Mouse (Mus musculus): ENCODE data around the gene Pex10. TPM values are rescaled to one million over a fixed set of nuclear protein-coding genes. Genes with fewer than 3 reads are reported as not detected.
A peak's percentile ranks its signal among the peaks of the same experiment; 100 is the strongest.
"Not testable (repeated sequence)": the region's sequence is repeated elsewhere in the genome, so short reads cannot be mapped to it uniquely, and the experiment has no call there.

The Pex10 gene
- polyA plus RNA-seq, 1 experiment from 2014 or later: 26.3 TPM

DNA sequence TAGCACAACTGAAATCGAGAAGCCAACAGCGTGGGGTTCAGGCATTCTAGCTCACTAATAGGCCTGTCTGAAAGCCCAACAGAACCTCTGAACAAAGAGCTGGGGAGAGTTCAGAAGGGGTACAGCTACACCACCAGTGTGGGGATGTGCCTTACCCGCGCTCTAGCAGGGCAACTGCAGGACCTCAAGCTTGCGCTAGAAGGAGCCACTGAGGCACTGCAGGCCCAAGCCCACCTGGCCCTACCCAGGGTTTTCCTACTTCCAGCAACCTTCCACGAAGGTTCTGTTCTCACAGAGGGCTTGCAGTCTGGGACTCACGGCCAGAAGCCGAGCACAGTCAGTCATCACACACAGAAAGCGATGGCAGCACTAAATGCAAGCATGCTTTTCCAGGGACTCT, 8.3 kb downstream of the Pex10 start:
- WGBS: 94% methylated on average over 9 of the region's 9 CpGs
- Histone ChIP-seq H3K27me3 (ENCODE audit: insufficient read depth, low read length) (no peaks in the 10 kb centered on the region), H3K9ac (replicated peaks; ENCODE audit: low read length) (no peak overlapping the region), H3K4me2 (replicated peaks; ENCODE audit: low read depth, low read length) (no peak overlapping the region), H3K36me3 (ENCODE audit: insufficient read depth, low read length) (peaks cover 77% of the 10 kb centered on the region), H3K9me3 (ENCODE audit: low read length) (no peaks in the 10 kb centered on the region), H3K4me1 (ENCODE audit: insufficient read depth, low read length) (no peaks in the 10 kb centered on the region), H3K4me3 (ENCODE audit: low read length) (no peak overlapping the region), H3K27ac (ENCODE audit: low read length) (no peak overlapping the region)
- ATAC-seq (ENCODE audit: low FRiP score, low TSS enrichment): no peak

DNA sequence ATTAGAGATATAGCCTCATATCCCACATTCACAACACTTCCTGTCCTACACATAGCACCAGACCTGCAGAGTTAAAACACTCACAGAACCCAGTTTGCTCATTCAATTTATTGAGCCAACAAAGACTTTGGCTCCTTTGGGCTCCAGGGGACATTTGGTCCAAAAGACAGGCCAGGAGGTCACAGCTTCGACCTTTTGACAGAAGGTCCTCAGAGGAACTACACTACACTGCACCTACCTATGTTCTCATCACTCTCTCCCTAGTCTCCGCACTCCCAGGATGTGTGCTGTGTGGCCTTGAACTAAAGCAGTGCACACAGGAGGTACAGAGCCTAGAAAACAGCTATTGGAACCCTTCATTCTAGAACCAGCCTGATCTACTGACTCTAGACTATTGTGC, 9.0 kb downstream of the Pex10 start:
- Histone ChIP-seq H3K27ac (ENCODE audit: low read length) (no peak overlapping the region), H3K36me3 (ENCODE audit: insufficient read depth, low read length) (peaks cover 76% of the 10 kb centered on the region), H3K4me3 (ENCODE audit: low read length) (no peak overlapping the region), H3K27me3 (ENCODE audit: insufficient read depth, low read length) (no peaks in the 10 kb centered on the region), H3K9ac (replicated peaks; ENCODE audit: low read length) (no peak overlapping the region), H3K9me3 (ENCODE audit: low read length) (no peaks in the 10 kb centered on the region), H3K4me2 (replicated peaks; ENCODE audit: low read depth, low read length) (no peak overlapping the region), H3K4me1 (ENCODE audit: insufficient read depth, low read length) (no peaks in the 10 kb centered on the region)
- ATAC-seq (ENCODE audit: low FRiP score, low TSS enrichment): no peak
- 90% methylated on average over 2 of the region's 2 CpGs for WGBS

DNA sequence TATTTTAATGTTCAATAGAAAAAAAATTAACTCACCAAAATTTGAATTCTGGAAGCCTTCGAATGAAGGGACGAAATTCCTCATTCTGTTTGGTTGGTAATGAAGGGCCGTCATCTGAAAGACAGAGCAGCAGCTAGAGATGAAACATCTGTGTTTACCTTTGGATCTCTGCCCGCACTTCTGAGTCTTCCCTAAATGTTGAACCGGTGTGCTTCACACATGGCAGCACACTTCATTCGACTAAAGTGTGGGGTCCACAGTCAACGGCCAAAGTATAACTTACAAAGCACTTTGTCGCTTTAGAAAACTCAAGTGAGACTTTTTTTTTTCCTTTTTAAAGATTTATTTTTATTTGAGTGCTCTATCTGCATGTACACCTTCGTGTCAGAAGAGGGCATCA, 9.9 kb downstream of the Pex10 start:
- ATAC-seq (ENCODE audit: low FRiP score, low TSS enrichment): no peak

DNA sequence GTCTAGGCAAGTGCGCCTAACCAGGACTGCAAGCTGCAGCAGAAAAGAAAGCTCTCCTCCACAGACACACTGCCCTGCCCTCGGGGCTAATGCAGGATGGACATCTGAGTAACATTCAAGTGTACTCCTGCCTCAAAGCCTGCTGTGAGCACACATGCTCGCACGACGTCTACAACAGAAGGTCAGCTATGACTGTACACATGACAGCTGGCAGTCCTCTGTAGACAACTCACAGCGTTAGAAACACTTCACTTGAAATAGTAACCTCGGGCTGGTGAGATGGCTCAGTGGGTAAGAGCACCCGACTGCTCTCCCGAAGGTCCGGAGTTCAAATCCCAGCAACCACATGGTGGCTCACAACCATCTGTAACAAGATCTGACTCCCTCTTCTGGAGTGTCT, 12.0 kb downstream of the Pex10 start:
- H3K36me3 ChIP-seq (ENCODE audit: insufficient read depth, low read length): peaks cover 65% of the 10 kb centered on the region
- not testable (repeated sequence) for H3K9me3 ChIP-seq (ENCODE audit: low read length); H3K27me3 ChIP-seq (ENCODE audit: insufficient read depth, low read length); H3K4me2 ChIP-seq (replicated peaks; ENCODE audit: low read depth, low read length); ATAC-seq (ENCODE audit: low FRiP score, low TSS enrichment); H3K27ac ChIP-seq (ENCODE audit: low read length); H3K9ac ChIP-seq (replicated peaks; ENCODE audit: low read length); H3K4me3 ChIP-seq (ENCODE audit: low read length); H3K4me1 ChIP-seq (ENCODE audit: insufficient read depth, low read length)
- 87% methylated on average over 10 of the region's 10 CpGs for WGBS

More for the DNA sequence above, 9.9 kb downstream of the Pex10 start:
- Histone ChIP-seq H3K27ac (ENCODE audit: low read length) (no peak overlapping the region), H3K9me3 (ENCODE audit: low read length) (no peaks in the 10 kb centered on the region), H3K4me1 (ENCODE audit: insufficient read depth, low read length) (no peaks in the 10 kb centered on the region), H3K9ac (replicated peaks; ENCODE audit: low read length) (no peak overlapping the region), H3K36me3 (ENCODE audit: insufficient read depth, low read length) (peaks cover 74% of the 10 kb centered on the region), H3K27me3 (ENCODE audit: insufficient read depth, low read length) (no peaks in the 10 kb centered on the region), H3K4me2 (replicated peaks; ENCODE audit: low read depth, low read length) (no peak overlapping the region), H3K4me3 (ENCODE audit: low read length) (no peak overlapping the region)
- WGBS: 67% methylated on average over 9 of the region's 9 CpGs

DNA sequence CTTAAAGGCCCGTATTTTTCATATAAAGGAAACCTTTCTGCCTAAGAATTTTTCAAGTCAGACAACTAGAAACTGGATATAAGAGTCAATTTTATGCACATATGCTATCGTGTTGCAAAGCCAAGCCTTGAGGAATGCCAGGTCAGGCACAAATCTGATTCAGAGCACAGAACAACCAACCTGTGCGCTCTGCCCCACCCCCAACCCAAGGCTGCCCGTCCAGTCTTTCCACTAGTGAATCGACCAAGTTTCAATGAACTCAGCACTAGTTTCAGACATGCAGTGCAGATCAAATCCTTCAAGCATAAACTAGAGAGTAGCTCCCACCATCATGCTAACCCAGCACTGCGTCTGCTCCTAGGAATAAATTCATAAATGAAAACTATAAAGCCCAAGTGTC, 12.8 kb downstream of the Pex10 start:
- H3K27ac ChIP-seq (ENCODE audit: low read length): peak overlapping the region; percentile 55; the same call in 1 of the 2 replicates
- no peak overlapping the region for H3K4me2 ChIP-seq (replicated peaks; ENCODE audit: low read depth, low read length)
- peaks cover 12% of the 10 kb centered on the region for H3K4me1 ChIP-seq (ENCODE audit: insufficient read depth, low read length)
- ATAC-seq (ENCODE audit: low FRiP score, low TSS enrichment): no peak
- no peaks in the 10 kb centered on the region for H3K9me3 ChIP-seq (ENCODE audit: low read length)
- H3K36me3 ChIP-seq (ENCODE audit: insufficient read depth, low read length): peaks cover 62% of the 10 kb centered on the region
- no peak overlapping the region for H3K4me3 ChIP-seq (ENCODE audit: low read length)
- H3K27me3 ChIP-seq (ENCODE audit: insufficient read depth, low read length): no peaks in the 10 kb centered on the region
- H3K9ac ChIP-seq (replicated peaks; ENCODE audit: low read length): no peak overlapping the region
- WGBS: 77% methylated on average over 6 of the region's 6 CpGs

DNA sequence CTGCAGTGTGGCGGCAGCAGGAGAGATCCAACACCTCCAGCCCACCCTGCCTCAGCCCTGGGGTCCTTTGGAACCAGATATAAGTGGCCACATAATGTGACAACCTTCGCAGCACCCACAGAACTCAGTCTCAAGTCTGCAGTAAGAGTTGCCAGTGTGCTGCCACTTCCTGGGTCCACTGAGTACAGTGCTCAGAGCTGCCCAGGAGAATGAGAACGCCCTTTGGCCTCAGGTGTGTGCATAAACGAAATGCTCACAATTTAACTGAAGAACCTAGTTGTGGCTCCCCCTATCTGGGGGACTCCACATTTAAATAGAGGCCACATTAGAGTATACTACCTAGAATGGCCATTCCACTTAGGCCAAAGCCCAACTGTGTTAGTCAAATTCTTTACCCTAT, 16.7 kb downstream of the Pex10 start:
- no peak overlapping the region for H3K4me2 ChIP-seq (replicated peaks; ENCODE audit: low read depth, low read length)
- H3K4me1 ChIP-seq (ENCODE audit: insufficient read depth, low read length): peaks cover 28% of the 10 kb centered on the region
- no peaks in the 10 kb centered on the region for H3K9me3 ChIP-seq (ENCODE audit: low read length)
- WGBS: 87% methylated on average over 4 of the region's 4 CpGs
- no peaks in the 10 kb centered on the region for H3K27me3 ChIP-seq (ENCODE audit: insufficient read depth, low read length)
- H3K4me3 ChIP-seq (ENCODE audit: low read length): no peak overlapping the region
- no peak overlapping the region for H3K27ac ChIP-seq (ENCODE audit: low read length)
- no peak overlapping the region for H3K9ac ChIP-seq (replicated peaks; ENCODE audit: low read length)
- ATAC-seq (ENCODE audit: low FRiP score, low TSS enrichment): no peak
- H3K36me3 ChIP-seq (ENCODE audit: insufficient read depth, low read length): peaks cover 32% of the 10 kb centered on the region

DNA sequence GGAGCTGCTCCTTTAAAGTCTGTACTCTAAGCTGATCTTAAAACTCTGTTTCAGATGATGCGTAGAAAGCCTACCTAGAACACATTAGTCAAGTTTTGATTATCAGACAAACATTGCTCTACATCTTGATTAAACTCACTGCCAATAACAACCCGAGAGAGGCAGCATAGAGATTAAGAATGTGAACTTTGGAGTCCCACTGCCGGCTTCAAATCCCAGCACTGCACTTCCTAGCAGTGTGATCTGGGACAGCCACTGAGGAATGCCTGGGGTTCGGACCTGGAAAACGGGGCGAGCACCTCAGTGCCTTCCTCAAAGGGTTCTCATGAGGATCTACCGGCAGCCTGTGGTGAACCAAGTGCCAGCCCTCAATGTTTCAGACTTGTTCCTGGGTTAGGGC, 17.5 kb downstream of the Pex10 start:
- Histone ChIP-seq H3K4me3 (ENCODE audit: low read length) (no peak overlapping the region), H3K27me3 (ENCODE audit: insufficient read depth, low read length) (no peaks in the 10 kb centered on the region), H3K36me3 (ENCODE audit: insufficient read depth, low read length) (peaks cover 27% of the 10 kb centered on the region), H3K9ac (replicated peaks; ENCODE audit: low read length) (peak overlapping the region; percentile 89), H3K4me1 (ENCODE audit: insufficient read depth, low read length) (peaks cover 28% of the 10 kb centered on the region), H3K27ac (ENCODE audit: low read length) (no peak overlapping the region), H3K9me3 (ENCODE audit: low read length) (no peaks in the 10 kb centered on the region), H3K4me2 (replicated peaks; ENCODE audit: low read depth, low read length) (peak overlapping the region; percentile 85; the same call in 1 of the 2 replicates)
- no peak for ATAC-seq (ENCODE audit: low FRiP score, low TSS enrichment)
- WGBS: 87% methylated on average over 7 of the region's 7 CpGs

DNA sequence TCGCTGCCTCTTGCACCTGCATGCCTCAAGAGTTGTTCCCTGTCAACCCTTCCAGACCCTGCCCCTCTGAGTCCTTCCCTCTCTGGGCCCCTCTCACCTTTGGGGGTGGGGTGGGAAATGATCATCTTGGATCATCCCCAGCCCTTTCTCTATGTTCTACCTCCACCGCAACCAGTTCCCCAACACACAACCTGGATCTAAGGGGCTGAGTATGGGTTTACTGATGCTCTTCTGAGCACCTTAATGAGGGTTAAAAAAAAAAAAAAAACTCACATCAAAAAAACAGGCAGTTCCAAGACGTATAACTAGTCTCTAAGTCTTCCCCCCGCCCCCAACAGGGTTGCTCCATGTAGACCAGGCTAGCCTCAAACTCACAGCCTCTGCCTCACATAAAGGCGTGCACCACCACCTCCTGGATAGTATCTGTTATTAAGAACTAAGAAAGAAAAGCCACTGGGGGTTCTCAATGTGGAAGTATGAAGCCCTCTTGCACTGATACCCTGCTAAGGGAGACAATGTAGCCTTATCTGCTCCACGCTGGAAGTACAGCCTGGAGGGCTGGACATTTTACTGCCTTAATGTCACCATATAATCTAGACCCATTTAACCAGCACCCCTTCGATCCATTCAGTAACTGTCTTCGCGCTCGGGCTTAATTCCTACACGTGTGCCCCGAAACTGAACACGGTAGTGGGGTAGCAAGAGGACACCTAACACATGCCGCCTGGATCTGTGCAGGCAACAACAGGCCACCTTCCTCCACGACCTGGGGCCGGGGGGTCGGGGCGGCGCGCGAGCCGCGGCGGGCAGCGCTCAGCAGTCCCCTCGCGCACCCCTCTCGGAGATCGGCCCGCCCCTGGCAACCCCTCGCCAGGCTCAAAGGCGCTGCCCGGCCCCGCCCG, 18.6 kb downstream of the Pex10 start:
- no peaks in the 10 kb centered on the region for H3K27me3 ChIP-seq (ENCODE audit: insufficient read depth, low read length)
- H3K4me3 ChIP-seq (ENCODE audit: low read length): peak overlapping the region; percentile 76
- 5% methylated on average over 35 of the region's 35 CpGs for WGBS
- no peaks in the 10 kb centered on the region for H3K9me3 ChIP-seq (ENCODE audit: low read length)
- H3K4me1 ChIP-seq (ENCODE audit: insufficient read depth, low read length): peaks cover 28% of the 10 kb centered on the region
- H3K4me2 ChIP-seq (replicated peaks; ENCODE audit: low read depth, low read length): peak overlapping the region; percentile 85
- peaks cover 20% of the 10 kb centered on the region for H3K36me3 ChIP-seq (ENCODE audit: insufficient read depth, low read length)
- H3K9ac ChIP-seq (replicated peaks; ENCODE audit: low read length): peak overlapping the region; percentile 89
- H3K27ac ChIP-seq (ENCODE audit: low read length): peak overlapping the region; percentile 91
- peak; percentile 77 for ATAC-seq (ENCODE audit: low FRiP score, low TSS enrichment)

DNA sequence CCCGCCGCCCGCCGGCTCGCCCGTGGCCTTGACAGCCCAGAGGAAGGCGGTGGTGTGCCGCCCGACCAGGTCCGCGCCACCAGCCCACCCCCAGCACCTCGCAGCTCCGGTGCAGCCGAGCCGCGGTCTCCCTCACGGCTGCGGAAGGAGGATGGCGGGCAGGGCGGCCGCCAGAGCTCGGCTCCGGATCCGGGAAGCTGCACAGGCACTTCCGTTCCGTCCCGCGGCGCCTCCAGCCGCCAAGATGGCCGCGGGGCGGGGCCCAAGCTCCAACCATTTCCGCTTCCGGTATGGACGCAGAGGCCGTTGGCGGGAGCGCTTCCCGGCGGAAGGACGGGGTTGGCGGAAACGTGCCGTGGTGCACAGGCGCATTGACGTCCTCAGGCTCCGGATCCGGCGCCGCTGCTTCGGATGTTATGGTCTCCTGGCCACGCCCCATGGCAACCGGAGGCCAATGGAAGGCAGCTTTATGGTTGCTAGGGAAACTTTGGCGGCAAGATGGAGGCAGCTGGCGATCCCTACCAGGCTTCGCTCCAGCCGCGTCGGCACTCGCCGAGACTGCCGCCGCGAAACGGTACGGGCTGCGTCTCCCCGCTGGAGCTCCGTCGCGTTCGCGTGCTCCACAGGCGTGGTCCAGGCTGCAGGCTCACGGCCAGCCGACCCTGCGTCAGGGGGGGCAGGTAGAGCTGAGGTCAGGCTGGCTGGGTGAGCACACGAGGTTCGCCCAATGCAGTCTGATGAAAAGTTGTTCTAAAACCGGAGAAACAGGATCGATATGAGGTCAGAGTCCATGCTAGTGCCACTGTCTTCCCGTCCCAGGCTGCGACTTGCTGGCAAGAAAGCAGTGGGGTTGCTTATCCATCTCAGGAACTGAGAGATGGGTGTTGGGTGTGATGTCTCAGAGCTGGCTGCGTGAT, 19.6 kb downstream of the Pex10 start, which contains the start of the genes Rer1 and Morn1:
Gene Rer1 (minus strand): TSS at position 275 of the 917 bp plus-strand sequence.
Gene Morn1 (plus strand): TSS at position 470 of the 917 bp plus-strand sequence.
- H3K9me3 ChIP-seq (ENCODE audit: low read length): no peaks in the 10 kb centered on the region
- peak within 1 kb of the TSS; percentile 76 for H3K4me3 ChIP-seq (ENCODE audit: low read length)
- H3K27ac ChIP-seq (ENCODE audit: low read length): peak within 1 kb of the TSS; percentile 91
- no peaks in the 10 kb centered on the region for H3K27me3 ChIP-seq (ENCODE audit: insufficient read depth, low read length)
- H3K36me3 ChIP-seq (ENCODE audit: insufficient read depth, low read length): peaks cover 14% of the 10 kb centered on the region
- WGBS: under 1% methylated on average over 73 of the region's 85 CpGs
- H3K4me2 ChIP-seq (replicated peaks; ENCODE audit: low read depth, low read length): peak within 1 kb of the TSS; percentile 91
- H3K9ac ChIP-seq (replicated peaks; ENCODE audit: low read length): peak within 1 kb of the TSS; percentile 89
- H3K4me1 ChIP-seq (ENCODE audit: insufficient read depth, low read length): peaks cover 28% of the 10 kb centered on the region
- peak; percentile 98 for ATAC-seq (ENCODE audit: low FRiP score, low TSS enrichment)
